Mouse (Mus musculus): ENCODE results near the gene Fam178b. TPM values are rescaled to one million over a fixed set of nuclear protein-coding genes. Genes with fewer than 3 reads are reported as not detected.

Fam178b gene
- polyA plus RNA-seq, 1 experiment from 2014 or later: 0.15 TPM

GRCm38 (mm10) chr1:36548771-36549170 lies 134.2 kb downstream of the Fam178b start:
- Histone ChIP-seq H3K27me3 (peaks cover 3% of the 10 kb centered on the region; the same call in 1 of the 2 replicates), H3K36me3 (peaks cover 32% of the 10 kb centered on the region), H3K4me3 (replicated peaks) (no peak overlapping the region), H3K4me2 (no peak overlapping the region), H3K9me3 (replicated peaks) (no peaks in the 10 kb centered on the region), H3K27ac (no peak overlapping the region), H3K4me1 (replicated peaks) (peaks cover 20% of the 10 kb centered on the region), H3K9ac (no peak overlapping the region)
- WGBS (ENCODE audit: insufficient replicate concordance): 68% methylated on average over 8 of the region's 8 CpGs
- DNase-seq: no peak
- ATAC-seq (ENCODE audit: low read depth): no peak

- Histone ChIP-seq H3K4me3 (replicated peaks) (no peak overlapping the region), H3K9ac (no peak overlapping the region), H3K36me3 (peaks cover 26% of the 10 kb centered on the region), H3K9me3 (replicated peaks) (no peaks in the 10 kb centered on the region), H3K4me1 (replicated peaks) (peaks cover 20% of the 10 kb centered on the region), H3K27ac (no peak overlapping the region), H3K27me3 (no peaks in the 10 kb centered on the region), H3K4me2 (0 out of 2 replicates have a peak overlapping the region, but pooled peaks have one; percentile 77)
- ATAC-seq (ENCODE audit: low read depth) (no peak), DNase-seq (no peak)
- 60% methylated on average over 9 of the region's 9 CpGs for WGBS (ENCODE audit: insufficient replicate concordance)
Measured at GRCm38 (mm10) chr1:36547981-36548598, 134.9 kb downstream of the Fam178b start.

- Histone ChIP-seq H3K27ac (0 out of 2 replicates have a peak within 1 kb of the TSS, but pooled peaks have one; percentile 4), H3K27me3 (no peaks in the 10 kb centered on the region), H3K4me1 (replicated peaks) (peaks cover 20% of the 10 kb centered on the region), H3K9ac (peak within 1 kb of the TSS; percentile 74), H3K9me3 (replicated peaks) (no peaks in the 10 kb centered on the region), H3K4me3 (replicated peaks) (peak within 1 kb of the TSS; percentile 70), H3K36me3 (peaks cover 30% of the 10 kb centered on the region), H3K4me2 (peak within 1 kb of the TSS; percentile 77)
- ATAC-seq (ENCODE audit: low read depth) (peak; percentile 99), DNase-seq (peak; percentile 95)
- WGBS (ENCODE audit: insufficient replicate concordance): under 1% methylated on average over 43 of the region's 43 CpGs
Measured at GRCm38 (mm10) chr1:36546888-36547471, 136.0 kb downstream of the Fam178b start, which contains the start of gene Ankrd39. Ankrd39 (minus strand) TSS chr1:36547445.

GRCm38 (mm10) chr1:36545845-36546600 lies 137.0 kb downstream of the Fam178b start:
- peak overlapping the region; percentile 74 for H3K9ac ChIP-seq
- H3K27ac ChIP-seq: no peak overlapping the region
- DNase-seq (no peak), ATAC-seq (ENCODE audit: low read depth) (no peak)
- WGBS (ENCODE audit: insufficient replicate concordance): 52% methylated on average over 19 of the region's 19 CpGs
- peaks cover 29% of the 10 kb centered on the region for H3K36me3 ChIP-seq
- H3K4me2 ChIP-seq: peak overlapping the region; percentile 77
- no peaks in the 10 kb centered on the region for H3K9me3 ChIP-seq (replicated peaks)
- no peaks in the 10 kb centered on the region for H3K27me3 ChIP-seq
- H3K4me1 ChIP-seq (replicated peaks): peaks cover 20% of the 10 kb centered on the region
- H3K4me3 ChIP-seq (replicated peaks): peak overlapping the region; percentile 70

GRCm38 (mm10) chr1:36545382-36545781 lies 137.6 kb downstream of the Fam178b start:
- H3K27ac ChIP-seq: no peak overlapping the region
- H3K9ac ChIP-seq: no peak overlapping the region
- no peak for DNase-seq
- H3K27me3 ChIP-seq: no peaks in the 10 kb centered on the region
- peaks cover 27% of the 10 kb centered on the region for H3K36me3 ChIP-seq
- 43% methylated on average over 2 of the region's 2 CpGs for WGBS (ENCODE audit: insufficient replicate concordance)
- H3K4me3 ChIP-seq (replicated peaks): no peak overlapping the region
- no peak for ATAC-seq (ENCODE audit: low read depth)
- H3K4me1 ChIP-seq (replicated peaks): peaks cover 20% of the 10 kb centered on the region
- H3K4me2 ChIP-seq: peak overlapping the region; percentile 77
- H3K9me3 ChIP-seq (replicated peaks): no peaks in the 10 kb centered on the region

GRCm38 (mm10) chr1:36542925-36543324 lies 140.1 kb downstream of the Fam178b start:
- Histone ChIP-seq H3K9ac (no peak overlapping the region), H3K4me2 (no peak overlapping the region), H3K27me3 (no peaks in the 10 kb centered on the region), H3K9me3 (replicated peaks) (no peaks in the 10 kb centered on the region), H3K27ac (no peak overlapping the region), H3K36me3 (peaks cover 25% of the 10 kb centered on the region), H3K4me3 (replicated peaks) (no peak overlapping the region), H3K4me1 (replicated peaks) (peaks cover 25% of the 10 kb centered on the region)
- WGBS (ENCODE audit: insufficient replicate concordance): 88% methylated on average over 9 of the region's 9 CpGs
- no peak for DNase-seq
- ATAC-seq (ENCODE audit: low read depth): no peak

GRCm38 (mm10) chr1:36541844-36542243 lies 141.1 kb downstream of the Fam178b start:
- H3K4me3 ChIP-seq (replicated peaks): no peak overlapping the region
- no peaks in the 10 kb centered on the region for H3K27me3 ChIP-seq
- H3K27ac ChIP-seq: no peak overlapping the region
- peaks cover 25% of the 10 kb centered on the region for H3K36me3 ChIP-seq
- peaks cover 20% of the 10 kb centered on the region for H3K4me1 ChIP-seq (replicated peaks)
- no peak overlapping the region for H3K4me2 ChIP-seq
- WGBS (ENCODE audit: insufficient replicate concordance): 87% methylated on average over 16 of the region's 16 CpGs
- no peak for DNase-seq
- no peak for ATAC-seq (ENCODE audit: low read depth)
- H3K9me3 ChIP-seq (replicated peaks): no peaks in the 10 kb centered on the region
- H3K9ac ChIP-seq: no peak overlapping the region

- Histone ChIP-seq H3K36me3 (peaks cover 25% of the 10 kb centered on the region), H3K27me3 (no peaks in the 10 kb centered on the region), H3K4me3 (replicated peaks) (no peak overlapping the region), H3K9me3 (replicated peaks) (no peaks in the 10 kb centered on the region), H3K27ac (no peak overlapping the region), H3K9ac (no peak overlapping the region), H3K4me2 (no peak overlapping the region), H3K4me1 (replicated peaks) (peaks cover 15% of the 10 kb centered on the region)
- ATAC-seq (ENCODE audit: low read depth) (no peak), DNase-seq (no peak)
- WGBS (ENCODE audit: insufficient replicate concordance): 85% methylated on average over 12 of the region's 12 CpGs
Measured at GRCm38 (mm10) chr1:36540807-36541206, 142.2 kb downstream of the Fam178b start.

GRCm38 (mm10) chr1:36540132-36540531 lies 142.9 kb downstream of the Fam178b start:
- Histone ChIP-seq H3K4me3 (replicated peaks) (no peak overlapping the region), H3K9me3 (replicated peaks) (no peaks in the 10 kb centered on the region), H3K9ac (no peak overlapping the region), H3K27ac (no peak overlapping the region), H3K36me3 (peaks cover 25% of the 10 kb centered on the region), H3K4me1 (replicated peaks) (0 out of 2 replicates have a peak, but pooled peaks cover 10% of the 10 kb centered on the region), H3K27me3 (no peaks in the 10 kb centered on the region), H3K4me2 (no peak overlapping the region)
- no peak for ATAC-seq (ENCODE audit: low read depth)
- 79% methylated on average over 11 of the region's 11 CpGs for WGBS (ENCODE audit: insufficient replicate concordance)
- no peak for DNase-seq

GRCm38 (mm10) chr1:36539186-36539585 lies 143.8 kb downstream of the Fam178b start, which contains the start of gene Gm42417:
Gm42417 (minus strand) TSS chr1:36539429.
- DNase-seq (no peak), ATAC-seq (ENCODE audit: low read depth) (peak; percentile 77)
- Histone ChIP-seq H3K27ac (peak within 1 kb of the TSS; percentile 37; the same call in 1 of the 2 replicates), H3K4me3 (replicated peaks) (no peak within 1 kb of the TSS), H3K9me3 (replicated peaks) (no peaks in the 10 kb centered on the region), H3K4me2 (no peak within 1 kb of the TSS), H3K27me3 (no peaks in the 10 kb centered on the region), H3K9ac (no peak within 1 kb of the TSS), H3K36me3 (peaks cover 25% of the 10 kb centered on the region), H3K4me1 (replicated peaks) (peaks cover 13% of the 10 kb centered on the region; the same call in 1 of the 2 replicates)
- 75% methylated on average over 9 of the region's 9 CpGs for WGBS (ENCODE audit: insufficient replicate concordance)

GRCm38 (mm10) chr1:36538727-36539126 lies 144.3 kb downstream of the Fam178b start:
- H3K27ac ChIP-seq: peak overlapping the region; percentile 37; the same call in 1 of the 2 replicates
- no peak overlapping the region for H3K9ac ChIP-seq
- no peak overlapping the region for H3K4me2 ChIP-seq
- peaks cover 13% of the 10 kb centered on the region; the same call in 1 of the 2 replicates for H3K4me1 ChIP-seq (replicated peaks)
- 81% methylated on average over 4 of the region's 4 CpGs for WGBS (ENCODE audit: insufficient replicate concordance)
- no peaks in the 10 kb centered on the region for H3K27me3 ChIP-seq
- H3K9me3 ChIP-seq (replicated peaks): no peaks in the 10 kb centered on the region
- H3K36me3 ChIP-seq: peaks cover 25% of the 10 kb centered on the region
- DNase-seq (no peak), ATAC-seq (ENCODE audit: low read depth) (no peak)
- no peak overlapping the region for H3K4me3 ChIP-seq (replicated peaks)
